Mouse (Mus musculus) ES-Bruce4 (cell line): Measurements from ENCODE around the gene Rgs10.

Experiments
- CTCF ChIP-seq: IDR thresholded peaks from one replicate; pipeline ENCODE4 v1.8.1; 2011; ENCODE audit warnings: low read depth, low read length
- POLR2A ChIP-seq: IDR thresholded peaks from one replicate; pipeline ENCODE4 v1.8.1; 2011; ENCODE audit warnings: low read length; ENCODE audit not compliant: insufficient read depth

DNA sequence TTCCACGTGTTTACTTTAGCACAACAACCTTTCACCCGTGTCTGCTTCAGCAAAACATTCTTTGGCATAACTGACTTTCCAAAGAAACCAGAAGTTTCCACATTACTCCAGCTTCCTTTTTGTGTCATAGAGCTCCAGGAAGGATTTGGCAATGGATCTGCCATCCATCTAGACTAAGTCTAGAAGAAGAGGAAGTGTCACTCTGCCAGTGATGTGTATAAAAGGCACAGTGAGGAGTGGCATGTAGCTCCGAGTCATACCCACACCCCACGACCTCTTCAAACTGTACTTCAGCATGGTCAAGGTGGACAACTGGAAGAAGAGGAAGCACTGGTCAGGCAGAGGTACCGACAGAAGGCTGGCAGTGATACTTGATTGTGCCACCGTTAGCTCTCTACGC, 74.1 kb downstream of the Rgs10 start:
- TF ChIP-seq POLR2A (no peak), CTCF (no peak)
